Mouse (Mus musculus): ENCODE measurements around the gene Mapk1. TPM values are rescaled to one million over a fixed set of nuclear protein-coding genes. Genes with fewer than 3 reads are reported as not detected.

The Mapk1 gene
- polyA plus RNA-seq, 1 experiment from 2014 or later: 149 TPM

- no peak overlapping the region for H3K4me2 ChIP-seq (ENCODE audit: low read length)
- no peak overlapping the region for H3K9ac ChIP-seq (ENCODE audit: low read depth, low read length)
- ATAC-seq (replicated peaks; ENCODE audit: low FRiP score, low read depth): no peak
- no peak for DNase-seq (ENCODE audit: low spot score)
- 0 out of 2 replicates have a peak overlapping the region, but pooled peaks have one; percentile 8 for H3K27ac ChIP-seq
- no peak overlapping the region for H3K4me3 ChIP-seq (replicated peaks; ENCODE audit: low read depth, low read length)
- H3K36me3 ChIP-seq (ENCODE audit: insufficient read depth, low read length): peaks cover 67% of the 10 kb centered on the region
- TF ChIP-seq CTCF (IDR thresholded peaks at IDR 0.05; ENCODE audit: low read depth): no peak
- H3K9me3 ChIP-seq (replicated peaks; ENCODE audit: low read length): no peaks in the 10 kb centered on the region
- H3K27me3 ChIP-seq (ENCODE audit: insufficient read depth, low read length): no peaks in the 10 kb centered on the region
- no peaks in the 10 kb centered on the region for H3K4me1 ChIP-seq (replicated peaks; ENCODE audit: insufficient read depth, low read length)
- WGBS: 93% methylated on average over 4 of the region's 4 CpGs
Measured at GRCm38 (mm10) chr16:17085636-17086035, 102.5 kb downstream of the Mapk1 start.

DNA sequence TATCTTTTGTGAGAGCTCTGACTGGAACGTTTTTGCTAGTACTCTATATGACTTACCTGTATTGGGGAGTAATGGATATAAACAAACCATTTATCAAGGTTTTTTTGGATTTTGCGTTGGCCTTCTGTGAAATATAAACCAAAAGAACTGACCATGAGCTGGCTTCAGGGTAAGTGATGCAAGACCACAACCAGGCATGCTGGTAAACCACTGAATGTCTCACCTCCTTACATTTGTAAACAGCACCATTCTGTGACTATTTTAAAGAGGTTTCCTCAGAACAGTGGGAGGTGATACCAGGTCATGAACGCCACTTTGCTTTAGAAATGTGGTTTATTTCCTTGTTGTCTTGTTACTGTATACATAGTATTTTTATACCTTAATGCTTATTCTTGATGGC, 103.1 kb downstream of the Mapk1 start:
- WGBS: 82% methylated on average over 3 of the region's 3 CpGs
- Histone ChIP-seq H3K9ac (ENCODE audit: low read depth, low read length) (no peak overlapping the region), H3K27ac (no peak overlapping the region), H3K36me3 (ENCODE audit: insufficient read depth, low read length) (peaks cover 73% of the 10 kb centered on the region), H3K4me2 (ENCODE audit: low read length) (no peak overlapping the region), H3K4me3 (replicated peaks; ENCODE audit: low read depth, low read length) (no peak overlapping the region), H3K9me3 (replicated peaks; ENCODE audit: low read length) (no peaks in the 10 kb centered on the region), H3K4me1 (replicated peaks; ENCODE audit: insufficient read depth, low read length) (no peaks in the 10 kb centered on the region), H3K27me3 (ENCODE audit: insufficient read depth, low read length) (no peaks in the 10 kb centered on the region)
- TF ChIP-seq CTCF (IDR thresholded peaks at IDR 0.05; ENCODE audit: low read depth): no peak
- no peak for ATAC-seq (replicated peaks; ENCODE audit: low FRiP score, low read depth)
- DNase-seq (ENCODE audit: low spot score): no peak

DNA sequence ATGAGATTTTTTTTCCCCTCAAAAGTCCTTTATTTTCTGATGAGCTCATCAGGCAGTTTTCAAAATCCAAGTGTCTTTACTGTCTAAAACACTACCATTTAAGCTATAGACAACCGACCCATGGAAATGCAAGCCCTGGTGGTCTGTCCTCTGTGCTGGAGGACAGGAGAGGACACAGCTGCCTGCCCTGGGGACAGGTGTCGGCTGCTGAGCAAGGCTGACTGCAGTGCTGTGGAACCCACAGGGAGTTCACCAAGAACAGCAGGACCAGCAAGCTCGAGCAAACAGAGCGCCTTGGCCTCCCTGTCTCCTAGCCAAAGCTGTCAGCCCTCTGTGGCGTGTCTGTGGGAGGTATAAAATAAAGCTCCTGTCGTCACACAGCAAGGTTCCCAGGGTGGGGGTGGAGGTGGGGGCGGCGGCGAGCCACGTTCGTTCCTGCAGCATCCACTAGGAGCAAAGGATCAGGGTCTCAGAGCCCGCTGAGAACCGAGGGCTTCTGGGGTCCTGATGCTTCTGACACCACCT, 103.5 kb downstream of the Mapk1 start:
- Histone ChIP-seq H3K36me3 (ENCODE audit: insufficient read depth, low read length) (peaks cover 78% of the 10 kb centered on the region), H3K4me3 (replicated peaks; ENCODE audit: low read depth, low read length) (no peak overlapping the region), H3K4me2 (ENCODE audit: low read length) (no peak overlapping the region), H3K27me3 (ENCODE audit: insufficient read depth, low read length) (no peaks in the 10 kb centered on the region), H3K9ac (ENCODE audit: low read depth, low read length) (no peak overlapping the region), H3K4me1 (replicated peaks; ENCODE audit: insufficient read depth, low read length) (no peaks in the 10 kb centered on the region), H3K9me3 (replicated peaks; ENCODE audit: low read length) (no peaks in the 10 kb centered on the region), H3K27ac (no peak overlapping the region)
- ATAC-seq (replicated peaks; ENCODE audit: low FRiP score, low read depth) (no peak), DNase-seq (ENCODE audit: low spot score) (no peak)
- TF ChIP-seq CTCF (IDR thresholded peaks at IDR 0.05; ENCODE audit: low read depth): no peak
- WGBS: 67% methylated on average over 13 of the region's 13 CpGs

- peak; percentile 20; the same call in 1 of the 2 replicates for TF ChIP-seq CTCF (IDR thresholded peaks at IDR 0.05; ENCODE audit: low read depth)
- Histone ChIP-seq H3K4me3 (replicated peaks; ENCODE audit: low read depth, low read length) (no peak overlapping the region), H3K9ac (ENCODE audit: low read depth, low read length) (no peak overlapping the region), H3K36me3 (ENCODE audit: insufficient read depth, low read length) (peaks cover 83% of the 10 kb centered on the region), H3K4me1 (replicated peaks; ENCODE audit: insufficient read depth, low read length) (no peaks in the 10 kb centered on the region), H3K9me3 (replicated peaks; ENCODE audit: low read length) (no peaks in the 10 kb centered on the region), H3K27ac (no peak overlapping the region), H3K27me3 (ENCODE audit: insufficient read depth, low read length) (no peaks in the 10 kb centered on the region), H3K4me2 (ENCODE audit: low read length) (no peak overlapping the region)
- 78% methylated on average over 3 of the region's 3 CpGs for WGBS
- ATAC-seq (replicated peaks; ENCODE audit: low FRiP score, low read depth): no peak
- no peak for DNase-seq (ENCODE audit: low spot score)
Measured at GRCm38 (mm10) chr16:17088346-17088745, 105.2 kb downstream of the Mapk1 start.

- no peak overlapping the region for H3K4me2 ChIP-seq (ENCODE audit: low read length)
- TF ChIP-seq CTCF (IDR thresholded peaks at IDR 0.05; ENCODE audit: low read depth): no peak
- ATAC-seq (replicated peaks; ENCODE audit: low FRiP score, low read depth) (no peak), DNase-seq (ENCODE audit: low spot score) (no peak)
- no peak overlapping the region for H3K4me3 ChIP-seq (replicated peaks; ENCODE audit: low read depth, low read length)
- no peak overlapping the region for H3K27ac ChIP-seq
- no peaks in the 10 kb centered on the region for H3K4me1 ChIP-seq (replicated peaks; ENCODE audit: insufficient read depth, low read length)
- H3K27me3 ChIP-seq (ENCODE audit: insufficient read depth, low read length): no peaks in the 10 kb centered on the region
- no peak overlapping the region for H3K9ac ChIP-seq (ENCODE audit: low read depth, low read length)
- H3K36me3 ChIP-seq (ENCODE audit: insufficient read depth, low read length): peaks cover 67% of the 10 kb centered on the region
- WGBS: 93% methylated on average over 3 of the region's 3 CpGs
- no peaks in the 10 kb centered on the region for H3K9me3 ChIP-seq (replicated peaks; ENCODE audit: low read length)
Measured at GRCm38 (mm10) chr16:17096938-17097337, 113.8 kb downstream of the Mapk1 start.

Other genes starting within 250 kb of the Mapk1 start
- 1.1 and 1.5 TPM in 2 replicates for gene Spag6l, start 153.9 kb upstream of the Mapk1 start, polyA plus RNA-seq (2015; fragmentation: Nextera tagmentation; extraction: Ambion mirVana)
- gene Igll1, start 119.4 kb upstream of the Mapk1 start, polyA plus RNA-seq (2015; fragmentation: Nextera tagmentation; extraction: Ambion mirVana): 0.24 and 0.32 TPM in 2 replicates
- 66.4 and 68.0 TPM in 2 replicates for gene Top3b, start 112.6 kb upstream of the Mapk1 start, polyA plus RNA-seq (2015; fragmentation: Nextera tagmentation; extraction: Ambion mirVana)
- gene Vpreb1, start 112.5 kb upstream of the Mapk1 start, polyA plus RNA-seq (2015; fragmentation: Nextera tagmentation; extraction: Ambion mirVana): 2.1 and 2.5 TPM in 2 replicates
- 15.1 and 17.4 TPM in 2 replicates for gene Ppm1f, start 86.9 kb upstream of the Mapk1 start, polyA plus RNA-seq (2015; fragmentation: Nextera tagmentation; extraction: Ambion mirVana)
- gene Ypel1, start 86.3 kb downstream of the Mapk1 start, polyA plus RNA-seq (2015; fragmentation: Nextera tagmentation; extraction: Ambion mirVana): 30.5 and 32.5 TPM in 2 replicates
- 101 and 111 TPM in 2 replicates for gene Ppil2, start 127.9 kb downstream of the Mapk1 start, polyA plus RNA-seq (2015; fragmentation: Nextera tagmentation; extraction: Ambion mirVana)
- 16.9 and 17.5 TPM in 2 replicates for gene 2610318N02Rik, start 141.8 kb downstream of the Mapk1 start, polyA plus RNA-seq (2015; fragmentation: Nextera tagmentation; extraction: Ambion mirVana)
- 46.1 and 47.0 TPM in 2 replicates for gene Sdf2l1, start 149.0 kb downstream of the Mapk1 start, polyA plus RNA-seq (2015; fragmentation: Nextera tagmentation; extraction: Ambion mirVana)
- gene Ydjc, start 161.2 kb downstream of the Mapk1 start, polyA plus RNA-seq (2015; fragmentation: Nextera tagmentation; extraction: Ambion mirVana): 9.0 and 9.1 TPM in 2 replicates
- 0.26 and 0.34 TPM in 2 replicates for gene Ccdc116, start 163.8 kb downstream of the Mapk1 start, polyA plus RNA-seq (2015; fragmentation: Nextera tagmentation; extraction: Ambion mirVana)
- 316 and 327 TPM in 2 replicates for gene Ube2l3, start 219.3 kb downstream of the Mapk1 start, polyA plus RNA-seq (2015; fragmentation: Nextera tagmentation; extraction: Ambion mirVana)
- gene Rimbp3, start 225.2 kb downstream of the Mapk1 start, polyA plus RNA-seq (2015; fragmentation: Nextera tagmentation; extraction: Ambion mirVana): 0.26 and 0.28 TPM in 2 replicates

Measured in kidney, postnatal 0 days (tissue).